Mouse (Mus musculus) cerebellum, adult 11 months (tissue): ENCODE results near the gene Lyzl4.

Experiments
- DNase-seq: peaks from one replicate; pipeline ENCODE4 v3.0.0; 2022

Gene Lyzl4

GRCm38 (mm10) chr9:121642001-121642400, at the start of gene Lyzl4:
TSS of gene Lyzl4 (minus strand) at chr9:121642096.
- DNase-seq, result peak; percentile 79

GRCm38 (mm10) chr9:121690734-121691133, 48.8 kb upstream of the Lyzl4 start:
- DNase-seq, result no peak

GRCm38 (mm10) chr9:121690200-121690651, 48.3 kb upstream of the Lyzl4 start:
- no peak for DNase-seq

- DNase-seq, result no peak
These were observed 42.8 kb upstream of the Lyzl4 start for GRCm38 (mm10) chr9:121684702-121685101.

- no peak for DNase-seq
These were observed 40.3 kb upstream of the Lyzl4 start for GRCm38 (mm10) chr9:121682037-121682680.

- DNase-seq, result no peak
These were observed 39.3 kb upstream of the Lyzl4 start for GRCm38 (mm10) chr9:121681191-121681590.

GRCm38 (mm10) chr9:121679549-121679948, 37.7 kb upstream of the Lyzl4 start:
- DNase-seq, result peak; percentile 29

GRCm38 (mm10) chr9:121677476-121677875, 35.6 kb upstream of the Lyzl4 start:
- DNase-seq, result no peak

GRCm38 (mm10) chr9:121677069-121677468, 35.2 kb upstream of the Lyzl4 start:
- DNase-seq, result no peak

GRCm38 (mm10) chr9:121675556-121675955, 33.7 kb upstream of the Lyzl4 start:
- no peak for DNase-seq

GRCm38 (mm10) chr9:121675011-121675410, 33.1 kb upstream of the Lyzl4 start:
- no peak for DNase-seq

- no peak for DNase-seq
These were observed 31.8 kb upstream of the Lyzl4 start for GRCm38 (mm10) chr9:121673716-121674115.

- no peak for DNase-seq
These were observed 30.4 kb upstream of the Lyzl4 start for GRCm38 (mm10) chr9:121672311-121672710.

- DNase-seq, result peak; percentile 48
These were observed 29.4 kb upstream of the Lyzl4 start for GRCm38 (mm10) chr9:121671300-121671699.

GRCm38 (mm10) chr9:121669348-121669791, 27.5 kb upstream of the Lyzl4 start:
- DNase-seq, result no peak

GRCm38 (mm10) chr9:121667822-121668221, 25.9 kb upstream of the Lyzl4 start:
- DNase-seq, result no peak

GRCm38 (mm10) chr9:121666957-121667630, 25.2 kb upstream of the Lyzl4 start:
- DNase-seq, result no peak

- no peak for DNase-seq
These were observed 22.2 kb upstream of the Lyzl4 start for GRCm38 (mm10) chr9:121664104-121664503.

- no peak for DNase-seq
These were observed 21.6 kb upstream of the Lyzl4 start for GRCm38 (mm10) chr9:121663467-121663866.

GRCm38 (mm10) chr9:121659791-121660190, 17.9 kb upstream of the Lyzl4 start:
- DNase-seq, result no peak

GRCm38 (mm10) chr9:121658248-121658647, 16.4 kb upstream of the Lyzl4 start:
- DNase-seq, result no peak

GRCm38 (mm10) chr9:121657143-121657542, 15.2 kb upstream of the Lyzl4 start:
- DNase-seq, result no peak

GRCm38 (mm10) chr9:121656322-121656721, 14.4 kb upstream of the Lyzl4 start:
- DNase-seq, result no peak

GRCm38 (mm10) chr9:121653668-121654067, 11.8 kb upstream of the Lyzl4 start:
- no peak for DNase-seq
